In genomic region chr13:15486033-15486891, GRCm38 (mm10) we compare ENCODE assay signal across 15 mouse cellular contexts. TPM values are rescaled to one million over a fixed set of nuclear protein-coding genes. Genes with fewer than 3 reads are reported as not detected.
DNase-seq lines count a peak whose midpoint lies in the region; ATAC-seq and TF ChIP-seq lines count a peak whose summit lies in the region.
"Had no signal": no experiment of that assay in that cellular context is flagged by ENCODE, and none has a peak within 500 bp of the region (broad histone marks: within the 10 kb centered on the region; RNA-seq: fewer than 3 reads in every experiment).

No protein-coding gene starts in this region.

- peak overlapping the region; percentile 46 for H3K4me2 ChIP-seq in forebrain, embryonic 16.5 days (ENCODE audit: low read length)
- no peak overlapping the region for H3K4me2 ChIP-seq in neural tube, embryonic 11.5 days (ENCODE audit: low read depth)
- H3K4me2 ChIP-seq: liver, embryonic 12.5 days had no signal

- H3K9me3 ChIP-seq in forebrain, embryonic 16.5 days (ENCODE audit: control insufficient read depth, low read length), result no peaks in the 10 kb centered on the region
- H3K9me3 ChIP-seq in neural tube, embryonic 11.5 days (ENCODE audit: control insufficient read depth, low read length), result no peaks in the 10 kb centered on the region
- H3K9me3 ChIP-seq: heart, embryonic 10.5 days; liver, embryonic 12.5 days had no signal

- H3K9ac ChIP-seq in forebrain, embryonic 16.5 days (replicated peaks; ENCODE audit: low read depth, low read length), result peak overlapping the region; percentile 32
- H3K9ac ChIP-seq in neural tube, embryonic 11.5 days (ENCODE audit: low read length), result no peak overlapping the region
- H3K9ac ChIP-seq: liver, embryonic 12.5 days had no signal

- no peak for TF ChIP-seq CTCF in left cerebral cortex, adult 2 months (IDR thresholded peaks at IDR 0.05)

- H3K27ac ChIP-seq in forebrain, embryonic 16.5 days (ENCODE audit: low read length), result no peak overlapping the region; the same call in 1 of the 2 replicates
- H3K27ac ChIP-seq in neural tube, embryonic 11.5 days (ENCODE audit: low read depth, low read length), result no peak overlapping the region
- H3K27ac ChIP-seq in left cerebral cortex, adult 2 months, result no peak overlapping the region
- H3K27ac ChIP-seq: heart, embryonic 10.5 days; liver, embryonic 12.5 days had no signal

- H3K4me3 ChIP-seq in forebrain, embryonic 16.5 days (replicated peaks; ENCODE audit: low read length), result peak overlapping the region; percentile 4; the same call in 1 of the 2 replicates
- H3K4me3 ChIP-seq in neural tube, embryonic 11.5 days (ENCODE audit: low read depth, low read length), result no peak overlapping the region
- H3K4me3 ChIP-seq in left cerebral cortex, adult 2 months, result no peak overlapping the region
- H3K4me3 ChIP-seq: heart, embryonic 10.5 days; liver, embryonic 12.5 days; megakaryocyte, embryonic 14.5 days had no signal

- no peaks in the 10 kb centered on the region for H3K36me3 ChIP-seq in forebrain, embryonic 16.5 days (ENCODE audit: control insufficient read depth, insufficient read depth)
- H3K36me3 ChIP-seq in neural tube, embryonic 11.5 days (ENCODE audit: control insufficient read depth, insufficient read depth, low read length), result no peaks in the 10 kb centered on the region
- H3K36me3 ChIP-seq: heart, embryonic 10.5 days; liver, embryonic 12.5 days had no signal

- ATAC-seq in forebrain, embryonic 16.5 days, result peak; percentile 34; the same call in 1 of the 2 replicates
- ATAC-seq in neural tube, embryonic 11.5 days (ENCODE audit: insufficient read depth, low FRiP score, low TSS enrichment), result peak; percentile 79
- ATAC-seq: liver, embryonic 12.5 days had no signal

- intact Hi-C loops in left cerebral cortex, adult 2 months (cut with DNase I), result no loop called here
- intact Hi-C loops in left cerebral cortex, postnatal 14 days (cut with DNase I), result no loop called here

- no peaks in the 10 kb centered on the region for H3K27me3 ChIP-seq in forebrain, embryonic 16.5 days (replicated peaks; ENCODE audit: control insufficient read depth, insufficient read depth, low read length)
- no peaks in the 10 kb centered on the region for H3K27me3 ChIP-seq in neural tube, embryonic 11.5 days (ENCODE audit: control insufficient read depth, insufficient read depth, low read length)
- H3K27me3 ChIP-seq: liver, embryonic 12.5 days; megakaryocyte, embryonic 14.5 days had no signal

- peaks cover 16% of the 10 kb centered on the region for H3K4me1 ChIP-seq in forebrain, embryonic 16.5 days (replicated peaks; ENCODE audit: control insufficient read depth, insufficient read depth, low read length)
- peaks cover 18% of the 10 kb centered on the region for H3K4me1 ChIP-seq in neural tube, embryonic 11.5 days (ENCODE audit: control insufficient read depth, insufficient read depth, low read length)
- H3K4me1 ChIP-seq: megakaryocyte, embryonic 14.5 days had no signal

- DNase-seq in embryo, embryonic 11 days, result peak; percentile 51
- DNase-seq in mesoderm, embryonic 11.5 days (ENCODE audit: low read depth, low spot score), result peak; percentile 60
- DNase-seq in neural tube, embryonic 11.5 days (ENCODE audit: low spot score), result peak; percentile 65
- no peak for DNase-seq in left cerebral cortex, adult 9 months (ENCODE audit: low spot score in 2 of 2)
- no peak for DNase-seq in left cerebral cortex, adult 2 months (ENCODE audit: extremely low spot score in 1 of 2, low spot score in 2 of 2)
- DNase-seq in urinary bladder, postnatal 36 days (ENCODE audit: low spot score in 2 of 2), result no peak
- DNase-seq in left cerebral cortex, postnatal 14 days (ENCODE audit: low spot score in 2 of 2), result no peak
- DNase-seq: cerebellum, adult 18-20 months; heart, postnatal 36 days; kidney, adult 18-20 months had no signal

- 12% methylated on average over 14 of the region's 14 CpGs for WGBS in forebrain, embryonic 16.5 days
- 37% methylated on average over 14 of the region's 14 CpGs for WGBS in neural tube, embryonic 11.5 days

RNA-seq across cellular contexts. Expression of gene Gli3, which starts 23.2 kb away (rescaled TPM):
- polyA plus RNA-seq in forebrain, embryonic 16.5 days (2015; fragmentation: Nextera tagmentation; extraction: Ambion mirVana), result 10.8 and 13.4 TPM in 2 replicates
- polyA plus RNA-seq in neural tube, embryonic 11.5 days (2014; fragmentation: Nextera tagmentation; extraction: Ambion mirVana), result 32.3 and 35.4 TPM in 2 replicates
- total RNA-seq in left cerebral cortex, adult 2 months (2021), result 10 to 100 TPM in 1 of 2 experiments, 1 to 10 TPM in 1; 9.9 to 10.0 TPM
- total RNA-seq in left cerebral cortex, postnatal 14 days (2021), result 10 to 100 TPM; 10.4 to 11.1 TPM
- total RNA-seq: MEL had no signal

Comparison
In these comparisons a context has a peak if more than half of its experiments do, and no peak if none do; other contexts are left out.
1. DNase-seq: peak in embryo, embryonic 11 days (single experiment), mesoderm, embryonic 11.5 days (single experiment) and neural tube, embryonic 11.5 days (single experiment); none in left cerebral cortex, adult 9 months (0 of 2), left cerebral cortex, adult 2 months (0 of 2), urinary bladder, postnatal 36 days (0 of 2) and left cerebral cortex, postnatal 14 days (0 of 2).